Mouse (Mus musculus) thymus, adult 2 months (tissue): ENCODE results near the gene Aff1. TPM values are rescaled to one million over a fixed set of nuclear protein-coding genes. Genes with fewer than 3 reads are reported as not detected.

Source experiments
- DNase-seq: peaks from one replicate; pipeline ENCODE4 v3.0.0; 2021
- H3K27ac ChIP-seq: fragments of 200-500 bp; 2 replicates; pipeline ENCODE4 v1.5.1; 2012; ENCODE audit warnings: low read length, control low read depth; ENCODE audit not compliant: control insufficient read depth, insufficient read depth
- H3K27me3 ChIP-seq: fragments of 200-500 bp; 2 replicates; pipeline ENCODE4 v1.6.1; 2012; ENCODE audit warnings: mild to moderate bottlenecking, low read length, moderate library complexity, mixed read lengths; ENCODE audit not compliant: control insufficient read depth, insufficient read depth
- H3K36me3 ChIP-seq: fragments of 200-500 bp; 2 replicates; pipeline ENCODE4 v1.6.1; 2012; ENCODE audit warnings: mild to moderate bottlenecking, low read length, moderate library complexity; ENCODE audit not compliant: control insufficient read depth, insufficient read depth
- H3K4me1 ChIP-seq: fragments of 200-500 bp; replicated peaks from 2 replicates; pipeline ENCODE4 v1.6.1; 2012; ENCODE audit warnings: low read length; ENCODE audit not compliant: control insufficient read depth, insufficient read depth
- H3K4me3 ChIP-seq: fragments of 200-500 bp; 2 replicates; pipeline ENCODE4 v1.5.1; 2012; ENCODE audit warnings: mild to moderate bottlenecking, low read length, control low read depth, moderate library complexity; ENCODE audit not compliant: control insufficient read depth, insufficient read depth
- CTCF ChIP-seq: fragments of 200-500 bp; IDR thresholded peaks from 2 replicates; pipeline ENCODE4 v1.5.1; 2012; ENCODE audit warnings: mild to moderate bottlenecking, control low read depth, low read length, moderate library complexity, borderline replicate concordance; ENCODE audit not compliant: control insufficient read depth, poor library complexity, insufficient read depth; ENCODE audit errors: extremely low read depth
- POLR2A ChIP-seq: fragments of 200-500 bp; IDR thresholded peaks from 2 replicates; pipeline ENCODE4 v1.6.1; 2012; ENCODE audit warnings: mild to moderate bottlenecking, low read length, control low read depth, moderate library complexity; ENCODE audit not compliant: control insufficient read depth, poor library complexity, insufficient read depth; ENCODE audit errors: extremely low read depth
- WGBS: fragments of 180-500 bp; shearing (Covaris S2); methylation state at CpG from one replicate; pipeline ENCODE4 v1.1.7; 2018; 5-methylcytosine and 5-hydroxymethylcytosine counted together
- polyA plus RNA-seq: library from polyadenylated mRNA; depleted of rRNA; stranded (reverse); fragments of >200 nt; gene quantifications from 2 replicates; pipeline ENCODE4 v1.2.3, GENCODE M21; 2012

The Aff1 gene
- polyA plus RNA-seq, 1 experiment = 49.1 TPM

DNA sequence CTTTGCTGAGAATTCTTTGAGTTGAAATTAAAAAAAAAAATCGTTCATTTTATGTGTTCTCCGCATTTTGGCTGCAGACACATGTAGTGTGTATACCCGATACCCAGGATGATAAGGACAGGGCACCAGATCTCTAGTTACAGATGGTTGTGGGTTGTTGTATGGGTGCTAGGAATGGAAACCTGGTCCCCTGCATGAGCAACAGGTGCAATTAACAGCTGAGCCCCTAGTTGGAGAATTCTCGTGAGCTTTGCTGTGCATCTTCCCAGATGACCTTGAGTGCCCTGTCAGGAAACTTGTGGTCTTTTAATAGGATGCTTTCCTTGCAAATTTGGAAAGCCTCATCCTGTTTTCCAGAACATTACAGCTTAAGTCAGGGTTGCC lies 74.2 kb downstream of the Aff1 start:
- H3K27me3 ChIP-seq = no peaks in the 10 kb centered on the region
- TF ChIP-seq POLR2A (no peak), CTCF (no peak)
- WGBS = 98% methylated on average over 4 of the region's 4 CpGs
- H3K4me1 ChIP-seq = peaks cover 32% of the 10 kb centered on the region
- no peak overlapping the region for H3K4me3 ChIP-seq
- DNase-seq = no peak
- H3K27ac ChIP-seq = no peak overlapping the region
- no peaks in the 10 kb centered on the region; the same call in 1 of the 2 replicates for H3K36me3 ChIP-seq

DNA sequence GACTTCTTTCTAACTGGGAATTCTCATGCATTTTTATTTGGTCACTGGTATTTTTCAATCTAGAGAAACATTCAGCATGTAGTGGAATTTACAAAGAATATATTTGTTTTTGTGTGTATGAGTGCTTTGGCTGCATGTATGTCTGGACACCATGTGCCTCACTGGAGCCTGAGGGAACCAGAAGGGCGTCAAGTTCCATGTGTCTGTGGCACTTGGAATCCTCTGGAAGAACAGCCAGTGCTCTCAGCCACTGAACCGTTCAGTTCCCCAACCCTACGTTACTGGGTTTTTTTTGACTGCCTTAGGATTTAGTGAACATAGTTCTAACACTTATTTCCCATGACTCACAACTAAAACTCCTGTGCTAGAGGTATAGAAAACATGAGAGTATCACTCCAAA lies 76.8 kb downstream of the Aff1 start:
- Histone ChIP-seq H3K4me1 (peaks cover 23% of the 10 kb centered on the region), H3K36me3 (no peaks in the 10 kb centered on the region; the same call in 1 of the 2 replicates), H3K27me3 (no peaks in the 10 kb centered on the region), H3K27ac (no peak overlapping the region), H3K4me3 (no peak overlapping the region)
- DNase-seq = no peak
- TF ChIP-seq CTCF = no peak
- TF ChIP-seq POLR2A = no peak
- 93% methylated on average over 3 of the region's 3 CpGs for WGBS

- Histone ChIP-seq H3K27ac (peak overlapping the region; percentile 13; the same call in 1 of the 2 replicates), H3K4me3 (no peak overlapping the region), H3K27me3 (no peaks in the 10 kb centered on the region), H3K36me3 (no peaks in the 10 kb centered on the region; the same call in 1 of the 2 replicates), H3K4me1 (peaks cover 23% of the 10 kb centered on the region)
- DNase-seq = no peak
- no peak for TF ChIP-seq POLR2A
- TF ChIP-seq CTCF = no peak
- WGBS = 92% methylated on average over 9 of the region's 9 CpGs
These were observed 77.5 kb downstream of the Aff1 start for GRCm38 (mm10) chr5:103769701-103770100.

- Histone ChIP-seq H3K4me3 (no peak overlapping the region), H3K36me3 (no peaks in the 10 kb centered on the region; the same call in 1 of the 2 replicates), H3K27me3 (no peaks in the 10 kb centered on the region), H3K4me1 (peaks cover 23% of the 10 kb centered on the region), H3K27ac (no peak overlapping the region)
- TF ChIP-seq CTCF (no peak), POLR2A (no peak)
- WGBS = 90% methylated on average over 6 of the region's 6 CpGs
- no peak for DNase-seq
These were observed 78.5 kb downstream of the Aff1 start for GRCm38 (mm10) chr5:103770447-103771222.

DNA sequence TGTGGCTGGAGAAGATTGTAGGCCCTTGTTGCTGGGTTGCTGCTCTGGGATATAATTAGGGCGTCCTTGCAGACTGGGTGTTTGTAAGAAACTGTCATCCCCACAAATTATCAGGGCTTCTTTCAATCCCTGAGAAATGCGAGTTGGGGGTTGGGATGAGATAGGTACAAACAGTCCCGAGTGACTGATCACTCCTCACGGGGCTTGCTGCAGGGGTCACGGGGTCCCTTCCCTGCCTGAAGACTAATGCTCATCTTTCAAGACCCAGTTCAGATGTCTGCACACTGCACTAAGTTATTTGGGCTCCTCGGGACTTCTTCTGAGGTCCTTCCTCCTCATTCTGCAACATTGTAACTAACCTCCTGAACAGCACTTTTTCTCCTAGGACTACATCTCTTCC lies 79.2 kb downstream of the Aff1 start:
- no peak for DNase-seq
- Histone ChIP-seq H3K27me3 (no peaks in the 10 kb centered on the region), H3K4me1 (peaks cover 23% of the 10 kb centered on the region), H3K36me3 (no peaks in the 10 kb centered on the region; the same call in 1 of the 2 replicates), H3K4me3 (no peak overlapping the region), H3K27ac (no peak overlapping the region)
- TF ChIP-seq CTCF = no peak
- no peak for TF ChIP-seq POLR2A
- 90% methylated on average over 6 of the region's 6 CpGs for WGBS

DNA sequence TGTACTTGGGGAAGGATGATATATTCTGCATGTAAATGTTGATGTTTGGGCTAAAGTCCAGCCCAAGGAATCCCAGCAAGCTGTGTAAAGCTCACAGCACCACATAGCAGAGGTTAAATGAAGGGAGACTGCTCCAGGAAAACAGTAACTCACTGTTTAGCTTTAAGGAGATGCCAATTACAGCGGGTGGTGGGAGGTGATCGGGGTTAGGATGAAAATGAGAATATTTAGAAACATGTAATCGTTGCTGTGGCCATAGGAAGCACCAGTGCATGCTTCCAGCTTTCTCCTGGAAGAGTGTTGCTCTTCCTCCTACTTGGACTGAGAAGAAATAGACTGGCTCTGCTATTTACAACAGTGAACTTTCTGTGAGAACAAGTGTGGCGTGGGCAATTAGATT lies 80.1 kb downstream of the Aff1 start:
- no peak overlapping the region for H3K27ac ChIP-seq
- H3K4me3 ChIP-seq = no peak overlapping the region
- no peak for DNase-seq
- H3K36me3 ChIP-seq = no peaks in the 10 kb centered on the region; the same call in 1 of the 2 replicates
- 83% methylated on average over 4 of the region's 4 CpGs for WGBS
- H3K27me3 ChIP-seq = no peaks in the 10 kb centered on the region
- no peak for TF ChIP-seq POLR2A
- no peak for TF ChIP-seq CTCF
- H3K4me1 ChIP-seq = peaks cover 16% of the 10 kb centered on the region
